Mouse (Mus musculus) forebrain, embryonic 14.5 days (tissue): ENCODE results near the gene Msi2. TPM values are rescaled to one million over a fixed set of nuclear protein-coding genes. Genes with fewer than 3 reads are reported as not detected.

Experiments used
- ATAC-seq: fragments of 200-750 bp; cut with Nextera tagmentation; 2 replicates; pipeline ENCODE4 v1.8.0; 2017; ENCODE audit warnings: mild to moderate bottlenecking, moderate library complexity
- DNase-seq: peaks from one replicate; pipeline ENCODE4 v3.0.0-alpha.2; 2015; ENCODE audit warnings: low spot score
- H3K27ac ChIP-seq: fragments of 300-500 bp; sonication (generic); 2 replicates; pipeline ENCODE4 v1.5.1; 2014; ENCODE audit warnings: low read depth, mild to moderate bottlenecking, control low read depth, low read length, moderate library complexity
- H3K27me3 ChIP-seq: fragments of 300-500 bp; sonication (generic); replicated peaks from 2 replicates; pipeline ENCODE4 v1.6.1; 2014; ENCODE audit warnings: low read length, control low read depth, mixed read lengths; ENCODE audit not compliant: control insufficient read depth, insufficient read depth
- H3K36me3 ChIP-seq: fragments of 300-500 bp; sonication (generic); 2 replicates; pipeline ENCODE4 v1.6.1; 2014; ENCODE audit warnings: low read length, control low read depth; ENCODE audit not compliant: control insufficient read depth, insufficient read depth
- H3K4me1 ChIP-seq: fragments of 300-500 bp; sonication (generic); 2 replicates; pipeline ENCODE4 v1.6.1; 2014; ENCODE audit warnings: antibody characterized with exemption, low read length, control low read depth; ENCODE audit not compliant: control insufficient read depth, insufficient read depth
- H3K4me2 ChIP-seq: fragments of 300-500 bp; sonication (generic); 2 replicates; pipeline ENCODE4 v1.6.1; 2014; ENCODE audit warnings: mild to moderate bottlenecking, control low read depth, low read length
- H3K4me3 ChIP-seq: fragments of 300-500 bp; sonication (generic); 2 replicates; pipeline ENCODE4 v1.5.1; 2014; ENCODE audit warnings: low read depth, low read length, control low read depth
- H3K9ac ChIP-seq: fragments of 300-500 bp; sonication (generic); 2 replicates; pipeline ENCODE4 v1.6.1; 2014; ENCODE audit warnings: mild to moderate bottlenecking, low read length, control low read depth, moderate library complexity
- H3K9me3 ChIP-seq: fragments of 300-500 bp; sonication (generic); replicated peaks from 2 replicates; pipeline ENCODE4 v1.6.1; 2016; ENCODE audit warnings: low read length, control low read depth, mixed read lengths; ENCODE audit not compliant: control insufficient read depth
- WGBS: fragments of 180-500 bp; shearing (Covaris S2); extraction: QIAGEN DNeasy Blood & Tissue Kit; methylation state at CpG from one replicate; pipeline ENCODE4 v1.1.7; 2014; 5-methylcytosine and 5-hydroxymethylcytosine counted together
- polyA plus RNA-seq: library from polyadenylated mRNA; unstranded; fragments of >200 nt; fragmentation: Nextera tagmentation; extraction: Ambion mirVana; gene quantifications from 2 replicates; pipeline ENCODE4 v1.2.1, GENCODE M21; 2014

Msi2 gene
- polyA plus RNA-seq, 1 experiment from 2014 or later = 19.9 TPM

DNA sequence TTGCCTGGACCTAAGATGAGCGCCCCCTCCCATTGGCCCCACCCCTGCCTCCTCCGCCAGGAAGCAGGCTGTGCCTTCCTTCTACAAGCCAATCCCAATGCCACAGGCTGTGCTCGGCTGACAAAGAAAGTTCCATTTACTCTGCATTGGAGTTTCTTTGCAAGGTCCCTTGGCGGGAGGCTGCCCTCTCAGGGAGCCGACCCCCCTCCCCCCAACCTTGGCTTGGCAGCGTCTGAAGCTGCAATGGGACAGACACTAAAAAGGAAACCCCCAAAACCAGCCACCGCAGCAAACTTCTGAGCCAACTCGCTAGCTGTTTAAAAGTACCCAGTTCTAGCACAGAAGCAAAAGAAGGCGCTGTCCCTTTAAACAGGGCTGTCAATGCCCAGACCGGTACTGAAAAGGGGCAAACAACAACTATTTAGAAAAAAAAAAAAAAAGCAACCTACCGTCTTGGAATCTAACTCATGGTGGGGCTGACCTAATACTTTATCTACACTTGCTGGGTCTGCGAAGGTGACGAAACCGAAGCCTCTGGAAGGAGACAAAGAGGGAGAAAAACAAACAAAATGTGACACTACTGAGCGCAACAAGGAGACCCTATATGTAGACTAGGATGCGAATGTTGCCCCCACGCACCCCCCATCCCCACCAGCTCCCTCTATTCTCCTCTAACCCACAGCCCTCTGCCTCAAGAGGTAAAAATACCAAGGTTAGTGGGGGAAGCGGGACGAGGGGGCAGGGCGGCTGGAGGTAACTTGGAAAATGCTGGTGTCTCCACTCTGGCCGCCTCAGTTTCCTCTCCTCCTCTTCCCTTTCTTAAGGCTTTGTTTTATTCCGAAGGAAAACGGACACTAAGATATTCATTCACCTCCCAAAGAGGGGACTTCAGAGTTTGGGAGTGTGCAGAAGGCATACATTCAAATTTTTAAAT is 2.0 kb downstream of the Msi2 start:
- ATAC-seq (0 out of 2 replicates have a peak, but pooled peaks have one; percentile 14), DNase-seq (peak; percentile 76)
- Histone ChIP-seq H3K4me3 (peak overlapping the region; percentile 89), H3K4me2 (peak overlapping the region; percentile 78), H3K27ac (peak overlapping the region; percentile 90), H3K4me1 (peaks cover 24% of the 10 kb centered on the region), H3K36me3 (peaks cover 13% of the 10 kb centered on the region), H3K27me3 (no peaks in the 10 kb centered on the region), H3K9ac (peak overlapping the region; percentile 96), H3K9me3 (no peaks in the 10 kb centered on the region)
- under 1% methylated on average over 23 of the region's 23 CpGs for WGBS

DNA sequence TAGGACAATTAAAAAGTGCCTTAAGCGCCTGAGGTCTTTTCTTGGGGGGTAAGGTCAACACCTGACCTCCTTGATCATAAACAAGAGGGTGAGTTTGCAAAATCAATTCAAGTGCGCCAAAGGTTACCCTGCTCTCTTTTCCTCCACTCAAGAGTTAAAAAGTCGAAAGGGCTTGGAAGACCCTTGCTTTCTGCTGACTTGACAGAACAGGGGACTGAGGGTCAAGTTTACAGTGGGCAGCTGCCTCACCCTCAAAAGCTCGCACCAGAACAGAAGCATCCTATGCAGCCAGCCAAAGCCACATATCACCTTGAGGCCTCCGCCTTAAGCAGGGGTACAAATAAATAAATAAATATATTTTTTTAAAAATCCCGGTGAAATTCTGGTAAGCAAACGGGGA is 3.0 kb downstream of the Msi2 start:
- peak overlapping the region; percentile 89 for H3K4me3 ChIP-seq
- peaks cover 24% of the 10 kb centered on the region for H3K4me1 ChIP-seq
- H3K9me3 ChIP-seq = no peaks in the 10 kb centered on the region
- peaks cover 21% of the 10 kb centered on the region for H3K36me3 ChIP-seq
- DNase-seq (no peak), ATAC-seq (no peak)
- peak overlapping the region; percentile 78 for H3K4me2 ChIP-seq
- 0 out of 2 replicates have a peak overlapping the region, but pooled peaks have one; percentile 90 for H3K27ac ChIP-seq
- H3K27me3 ChIP-seq = no peaks in the 10 kb centered on the region
- H3K9ac ChIP-seq = peak overlapping the region; percentile 96
- 37% methylated on average over 7 of the region's 7 CpGs for WGBS

DNA sequence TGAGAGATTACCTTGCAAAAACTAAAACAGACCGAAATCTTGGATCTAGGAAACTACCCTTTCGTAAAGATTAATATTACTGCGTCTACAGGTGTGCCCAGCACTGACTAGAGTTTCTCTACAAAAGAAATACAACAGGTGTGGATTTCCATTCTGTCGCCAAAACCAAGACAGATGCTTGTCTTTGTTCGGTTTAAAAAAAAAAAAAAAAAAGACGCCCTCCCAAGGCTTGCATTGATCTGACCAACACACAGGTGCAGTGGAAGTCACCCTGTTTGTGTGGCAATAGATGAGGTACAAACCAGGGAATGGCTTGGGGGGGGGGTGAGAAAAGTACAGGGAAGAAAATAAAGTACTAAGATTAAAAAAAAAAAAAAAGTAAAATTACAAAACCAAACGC is 4.2 kb downstream of the Msi2 start:
- H3K4me1 ChIP-seq = peaks cover 27% of the 10 kb centered on the region
- peak overlapping the region; percentile 89; the same call in 1 of the 2 replicates for H3K4me3 ChIP-seq
- H3K9me3 ChIP-seq = no peaks in the 10 kb centered on the region
- peak overlapping the region; percentile 29 for H3K9ac ChIP-seq
- H3K27ac ChIP-seq = no peak overlapping the region
- peak overlapping the region; percentile 78 for H3K4me2 ChIP-seq
- ATAC-seq (no peak), DNase-seq (no peak)
- H3K36me3 ChIP-seq = peaks cover 33% of the 10 kb centered on the region
- 51% methylated on average over 7 of the region's 7 CpGs for WGBS
- H3K27me3 ChIP-seq = no peaks in the 10 kb centered on the region

DNA sequence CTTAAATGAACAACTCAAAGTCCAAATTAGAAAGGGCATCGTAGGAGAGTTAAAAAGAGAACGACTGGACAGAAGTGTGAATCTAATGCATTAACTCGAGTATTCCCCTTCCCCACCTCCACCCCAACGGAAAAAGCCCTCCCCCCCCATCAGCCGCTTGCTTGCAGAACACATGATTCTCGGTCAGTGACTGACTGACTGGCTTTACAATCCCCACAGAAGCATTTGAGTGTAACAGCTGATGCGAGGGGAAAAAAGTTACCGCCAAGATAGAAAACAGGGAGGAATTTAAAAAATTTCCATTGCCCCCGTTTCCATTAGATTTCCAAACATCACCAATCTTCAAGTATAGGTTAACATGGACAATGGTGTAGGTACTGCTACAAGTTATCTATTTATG is 4.8 kb downstream of the Msi2 start:
- no peak for ATAC-seq
- no peak overlapping the region for H3K27ac ChIP-seq
- peaks cover 40% of the 10 kb centered on the region for H3K36me3 ChIP-seq
- peak overlapping the region; percentile 9; the same call in 1 of the 2 replicates for H3K4me3 ChIP-seq
- no peaks in the 10 kb centered on the region for H3K9me3 ChIP-seq
- H3K4me2 ChIP-seq = peak overlapping the region; percentile 78
- DNase-seq = no peak
- H3K9ac ChIP-seq = peak overlapping the region; percentile 49; the same call in 1 of the 2 replicates
- no peaks in the 10 kb centered on the region for H3K27me3 ChIP-seq
- H3K4me1 ChIP-seq = peaks cover 27% of the 10 kb centered on the region
- 38% methylated on average over 9 of the region's 9 CpGs for WGBS

DNA sequence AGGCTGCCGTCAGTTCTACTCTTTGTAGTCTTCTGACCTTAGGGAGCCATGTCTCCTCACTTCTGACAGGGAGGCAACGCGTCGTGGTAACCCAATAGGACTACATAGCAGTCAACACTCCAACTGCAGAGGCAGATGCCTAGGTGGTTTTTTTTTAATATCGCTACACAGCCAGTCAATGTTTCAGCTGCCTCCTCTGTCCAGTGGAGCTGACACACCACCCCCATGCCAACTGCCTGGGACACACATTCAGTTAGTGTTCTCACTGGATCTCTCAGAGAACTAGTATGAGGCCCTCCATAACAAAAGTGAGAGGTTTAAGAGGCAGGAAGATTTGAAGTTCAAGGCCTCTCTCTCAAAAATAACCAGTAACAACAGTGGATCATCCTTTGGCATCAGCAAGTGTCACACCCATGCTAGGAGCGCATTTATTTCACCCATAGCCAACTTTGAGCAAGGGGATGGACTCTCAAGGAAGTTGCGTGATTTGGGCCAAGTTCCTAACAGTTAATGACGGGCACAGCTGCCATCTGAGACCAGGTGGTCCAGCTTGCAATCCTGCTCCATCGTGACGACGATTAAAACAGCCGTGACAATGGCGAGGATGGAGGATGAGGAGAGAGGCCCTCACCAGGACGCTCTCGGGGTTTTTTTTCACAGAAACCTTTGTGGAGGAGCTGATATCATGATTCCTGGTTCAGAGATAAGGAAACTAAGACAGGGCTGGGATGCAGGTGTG is 8.3 kb downstream of the Msi2 start:
- no peak overlapping the region for H3K4me3 ChIP-seq
- WGBS = 81% methylated on average over 15 of the region's 15 CpGs
- no peaks in the 10 kb centered on the region for H3K9me3 ChIP-seq
- DNase-seq = no peak
- no peak overlapping the region for H3K9ac ChIP-seq
- H3K36me3 ChIP-seq = peaks cover 71% of the 10 kb centered on the region
- H3K4me2 ChIP-seq = no peak overlapping the region
- H3K27ac ChIP-seq = no peak overlapping the region; the same call in 1 of the 2 replicates
- H3K4me1 ChIP-seq = peaks cover 18% of the 10 kb centered on the region
- H3K27me3 ChIP-seq = no peaks in the 10 kb centered on the region
- ATAC-seq = no peak

- Histone ChIP-seq H3K9ac (no peak overlapping the region), H3K4me3 (no peak overlapping the region), H3K36me3 (peaks cover 80% of the 10 kb centered on the region), H3K4me2 (no peak overlapping the region), H3K27me3 (no peaks in the 10 kb centered on the region), H3K27ac (no peak overlapping the region), H3K4me1 (peaks cover 22% of the 10 kb centered on the region), H3K9me3 (no peaks in the 10 kb centered on the region)
- WGBS = 80% methylated on average over 11 of the region's 11 CpGs
- DNase-seq (no peak), ATAC-seq (no peak)
Observed at GRCm38 (mm10) chr11:88707228-88707775, 11.0 kb downstream of the Msi2 start.

GRCm38 (mm10) chr11:88704688-88705087 is 13.6 kb downstream of the Msi2 start:
- ATAC-seq (no peak), DNase-seq (no peak)
- Histone ChIP-seq H3K27me3 (no peaks in the 10 kb centered on the region), H3K27ac (no peak overlapping the region), H3K4me3 (no peak overlapping the region), H3K4me2 (no peak overlapping the region), H3K9ac (no peak overlapping the region), H3K36me3 (peaks cover 75% of the 10 kb centered on the region), H3K9me3 (no peaks in the 10 kb centered on the region), H3K4me1 (peaks cover 27% of the 10 kb centered on the region)
- 81% methylated on average over 10 of the region's 10 CpGs for WGBS

DNA sequence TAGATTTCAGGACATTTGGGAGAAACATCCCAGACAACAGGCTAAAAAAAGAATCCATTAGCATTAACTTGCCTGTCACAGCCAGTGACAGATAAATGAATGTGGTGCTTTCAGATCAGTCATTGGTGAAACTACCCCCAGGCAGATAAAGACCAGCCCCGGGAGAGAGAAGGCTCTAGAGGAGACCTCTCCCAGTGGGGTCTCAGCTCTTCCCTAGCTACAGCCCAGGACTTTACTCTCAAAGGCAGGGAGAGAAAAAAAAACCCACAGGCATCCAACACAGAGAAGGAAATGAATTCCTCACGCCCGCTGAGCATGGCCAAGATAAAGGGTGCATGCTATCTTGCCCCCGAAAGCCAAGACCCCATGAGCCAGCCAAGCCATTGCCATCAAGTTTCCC is 15.1 kb downstream of the Msi2 start:
- peaks cover 27% of the 10 kb centered on the region for H3K4me1 ChIP-seq
- 7% methylated on average over 4 of the region's 4 CpGs for WGBS
- 0 out of 2 replicates have a peak overlapping the region, but pooled peaks have one; percentile 1 for H3K9ac ChIP-seq
- H3K4me2 ChIP-seq = peak overlapping the region; percentile 27; the same call in 1 of the 2 replicates
- no peaks in the 10 kb centered on the region for H3K27me3 ChIP-seq
- no peak overlapping the region for H3K4me3 ChIP-seq
- no peaks in the 10 kb centered on the region for H3K9me3 ChIP-seq
- H3K27ac ChIP-seq = peak overlapping the region; percentile 68
- peaks cover 72% of the 10 kb centered on the region for H3K36me3 ChIP-seq
- DNase-seq (peak; percentile 48), ATAC-seq (no peak)
